Mouse (Mus musculus) heart, embryonic 11.5 days (tissue): ENCODE measurements around the gene Fam221b. TPM values are rescaled to one million over a fixed set of nuclear protein-coding genes. Genes with fewer than 3 reads are reported as not detected.
A peak's percentile ranks its signal among the peaks of the same experiment; 100 is the strongest.

ENCODE experiments used
- ATAC-seq: fragments of 200-750 bp; cut with Nextera tagmentation; replicated peaks from 2 replicates; pipeline ENCODE4 v1.8.0; 2017; ENCODE audit warnings: moderate library complexity; ENCODE audit not compliant: insufficient number of reproducible peaks, low FRiP score, low TSS enrichment
- H3K27ac ChIP-seq: fragments of 300-500 bp; sonication (generic); 2 replicates; pipeline ENCODE4 v1.5.1; 2014; ENCODE audit warnings: mild to moderate bottlenecking, low read depth, low read length
- H3K27me3 ChIP-seq: fragments of 300-500 bp; sonication (generic); 2 replicates; pipeline ENCODE4 v1.6.1; 2014; ENCODE audit warnings: mild to moderate bottlenecking, low read length, mixed read lengths; ENCODE audit not compliant: control insufficient read depth, insufficient read depth
- H3K36me3 ChIP-seq: fragments of 300-500 bp; sonication (generic); 2 replicates; pipeline ENCODE4 v1.6.1; 2014; ENCODE audit warnings: mild to moderate bottlenecking, low read length, moderate library complexity, mixed read lengths; ENCODE audit not compliant: control insufficient read depth, insufficient read depth
- H3K4me1 ChIP-seq: fragments of 300-500 bp; sonication (generic); 2 replicates; pipeline ENCODE4 v1.6.1; 2014; ENCODE audit warnings: low read length; ENCODE audit not compliant: control insufficient read depth, insufficient read depth
- H3K4me2 ChIP-seq: fragments of 300-500 bp; sonication (generic); 2 replicates; pipeline ENCODE4 v1.6.1; 2014; ENCODE audit warnings: mild to moderate bottlenecking, moderate library complexity
- H3K4me3 ChIP-seq: fragments of 300-500 bp; sonication (generic); 2 replicates; pipeline ENCODE4 v1.5.1; 2014; ENCODE audit warnings: low read depth, low read length
- H3K9ac ChIP-seq: fragments of 300-500 bp; sonication (generic); 2 replicates; pipeline ENCODE4 v1.6.1; 2014; ENCODE audit warnings: mild to moderate bottlenecking, low read depth, low read length, moderate library complexity
- H3K9me3 ChIP-seq: fragments of 300-500 bp; sonication (generic); replicated peaks from 2 replicates; pipeline ENCODE4 v1.6.1; 2016; ENCODE audit warnings: low read length; ENCODE audit not compliant: control insufficient read depth
- WGBS: fragments of 180-500 bp; shearing (Covaris S2); extraction: QIAGEN DNeasy Blood & Tissue Kit; methylation state at CpG from one replicate; pipeline ENCODE4 v1.1.7; 2014; ENCODE audit not compliant: insufficient replicate concordance; 5-methylcytosine and 5-hydroxymethylcytosine counted together
- polyA plus RNA-seq: library from polyadenylated mRNA; unstranded; fragments of >200 nt; fragmentation: Nextera tagmentation; extraction: Ambion mirVana; gene quantifications from 2 replicates; pipeline ENCODE4 v1.2.1, GENCODE M21; 2014

Gene Fam221b
- polyA plus RNA-seq, 1 experiment from 2014 or later = 3.9 TPM

GRCm38 (mm10) chr4:43633736-43634135 lies 35.2 kb downstream of the Fam221b start:
- 84% methylated on average over 2 of the region's 2 CpGs for WGBS
- Histone ChIP-seq H3K9ac (no peak overlapping the region), H3K36me3 (no peaks in the 10 kb centered on the region), H3K4me3 (no peak overlapping the region), H3K4me2 (no peak overlapping the region), H3K9me3 (no peaks in the 10 kb centered on the region), H3K27me3 (peaks cover 13% of the 10 kb centered on the region), H3K27ac (no peak overlapping the region), H3K4me1 (peaks cover 14% of the 10 kb centered on the region)
- no peak for ATAC-seq

DNA sequence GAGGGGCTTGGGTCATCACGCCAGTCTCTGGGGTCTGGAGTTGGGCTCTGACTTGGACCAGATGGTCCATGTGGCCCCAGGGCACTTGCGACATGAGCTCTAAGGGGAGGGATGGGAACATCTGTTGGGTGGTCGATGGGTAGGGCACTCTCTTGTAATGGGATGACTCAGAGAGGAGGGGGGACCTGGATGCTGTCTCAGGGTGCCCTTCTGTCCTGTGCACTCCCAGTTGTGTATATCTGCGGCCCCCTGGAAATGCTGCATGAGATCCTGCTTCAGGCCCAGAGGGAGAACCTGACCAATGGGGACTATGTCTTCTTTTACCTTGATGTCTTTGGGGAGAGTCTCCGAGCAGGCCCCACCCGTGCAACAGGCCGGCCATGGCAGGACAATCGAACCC lies 35.6 kb downstream of the Fam221b start:
- no peak overlapping the region for H3K4me2 ChIP-seq
- whole genome bisulfite sequencing = 81% methylated on average over 8 of the region's 8 CpGs
- no peak overlapping the region for H3K9ac ChIP-seq
- H3K4me3 ChIP-seq = no peak overlapping the region
- H3K36me3 ChIP-seq = no peaks in the 10 kb centered on the region
- peaks cover 13% of the 10 kb centered on the region for H3K27me3 ChIP-seq
- H3K4me1 ChIP-seq = peaks cover 14% of the 10 kb centered on the region
- no peak for ATAC-seq
- H3K27ac ChIP-seq = no peak overlapping the region
- no peaks in the 10 kb centered on the region for H3K9me3 ChIP-seq

DNA sequence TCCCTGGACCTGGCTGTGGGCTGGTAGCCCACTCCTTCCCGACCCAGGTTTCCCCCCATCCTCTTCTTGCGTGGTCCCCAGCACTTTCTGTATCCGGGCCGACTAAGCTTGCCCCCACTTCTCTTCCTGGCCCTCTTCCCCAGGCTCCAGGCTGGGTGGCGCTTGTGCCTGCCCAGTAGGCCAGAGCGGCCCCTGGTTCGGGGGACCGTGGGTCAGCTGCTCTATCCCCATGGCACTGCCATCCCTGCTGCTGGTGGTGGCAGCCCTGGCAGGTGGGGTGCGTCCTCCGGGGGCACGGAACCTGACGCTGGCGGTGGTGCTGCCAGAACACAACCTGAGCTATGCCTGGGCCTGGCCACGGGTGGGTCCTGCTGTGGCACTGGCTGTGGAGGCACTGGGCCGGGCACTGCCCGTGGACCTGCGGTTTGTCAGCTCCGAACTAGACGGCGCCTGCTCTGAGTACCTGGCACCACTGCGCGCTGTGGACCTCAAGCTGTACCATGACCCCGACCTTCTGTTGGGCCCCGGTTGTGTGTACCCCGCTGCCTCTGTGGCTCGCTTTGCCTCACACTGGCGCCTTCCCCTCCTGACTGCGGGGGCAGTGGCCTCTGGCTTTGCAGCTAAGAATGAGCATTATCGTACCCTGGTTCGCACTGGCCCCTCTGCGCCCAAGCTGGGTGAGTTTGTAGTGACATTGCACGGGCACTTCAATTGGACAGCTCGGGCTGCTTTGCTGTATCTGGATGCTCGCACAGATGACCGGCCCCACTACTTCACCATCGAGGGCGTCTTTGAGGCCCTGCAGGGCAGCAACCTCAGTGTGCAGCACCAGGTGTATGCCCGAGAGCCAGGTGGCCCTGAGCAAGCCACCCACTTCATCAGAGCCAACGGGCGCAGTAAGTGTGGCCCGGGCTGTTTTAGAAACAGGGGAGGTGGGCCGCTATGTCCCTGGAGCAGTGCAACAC lies 36.7 kb downstream of the Fam221b start:
- 37% methylated on average over 42 of the region's 42 CpGs for WGBS
- ATAC-seq = 0 out of 2 replicates have a peak, but pooled peaks have one; percentile 4

DNA sequence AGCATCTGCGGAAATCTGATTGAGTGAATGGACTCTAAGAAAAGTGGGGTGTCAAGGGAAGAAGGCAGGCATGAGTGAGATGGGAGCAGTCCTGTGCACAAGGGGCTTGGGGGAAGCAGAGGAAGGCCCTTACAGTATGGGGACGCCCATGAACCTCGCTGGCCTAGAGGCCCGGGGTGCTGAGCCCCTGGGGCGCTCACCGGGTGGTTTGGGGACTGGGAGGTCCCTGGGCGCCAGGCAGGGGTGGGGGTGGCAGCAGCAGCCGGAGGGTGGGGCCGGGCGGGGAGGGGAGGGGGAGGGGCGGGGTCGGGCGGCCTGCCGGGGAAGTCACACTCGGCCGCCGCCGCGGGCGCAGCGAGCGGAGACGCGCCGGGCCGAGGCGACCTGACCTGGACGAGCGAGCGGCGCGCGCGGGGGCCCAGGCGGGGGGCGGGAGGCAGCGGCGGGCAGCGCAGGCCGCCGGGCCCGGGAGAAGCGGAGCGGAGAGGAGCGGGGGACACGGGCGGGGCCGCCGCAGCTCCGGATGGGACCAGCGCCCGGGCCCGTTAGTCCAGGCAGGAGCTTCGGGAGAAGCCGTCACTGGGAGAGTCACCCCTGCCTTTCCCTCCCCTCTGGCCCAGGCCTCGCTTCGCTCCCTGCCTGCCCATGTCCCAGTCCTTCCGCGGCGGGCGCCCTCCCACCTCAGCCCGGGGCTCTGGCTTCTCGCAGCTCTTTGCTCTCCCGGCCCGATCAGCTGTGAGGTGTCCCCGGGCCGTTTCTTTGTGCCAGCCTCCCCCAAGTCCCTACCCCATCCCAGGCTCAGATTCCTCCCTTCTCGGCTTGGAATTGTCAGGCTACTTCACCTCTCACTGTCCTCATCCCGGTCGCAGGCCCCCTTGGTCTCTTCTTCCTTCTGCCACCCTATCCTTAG lies 37.6 kb downstream of the Fam221b start, which contains the start of gene Npr2:
TSS of gene Npr2 (plus strand) at position 890 of the 910 bp plus-strand sequence.
- Histone ChIP-seq H3K4me1 (peaks cover 14% of the 10 kb centered on the region), H3K9me3 (no peaks in the 10 kb centered on the region), H3K27ac (peak within 1 kb of the TSS; percentile 58), H3K4me3 (peak within 1 kb of the TSS; percentile 65), H3K4me2 (peak within 1 kb of the TSS; percentile 94), H3K36me3 (no peaks in the 10 kb centered on the region), H3K27me3 (peaks cover 13% of the 10 kb centered on the region), H3K9ac (peak within 1 kb of the TSS; percentile 79)
- ATAC-seq = peak; percentile 53; the same call in 1 of the 2 replicates
- under 1% methylated on average over 47 of the region's 70 CpGs for WGBS

More for the DNA sequence above, 36.7 kb downstream of the Fam221b start:
- Histone ChIP-seq H3K4me3 (peak overlapping the region; percentile 65), H3K9me3 (no peaks in the 10 kb centered on the region), H3K4me2 (peak overlapping the region; percentile 94), H3K9ac (peak overlapping the region; percentile 79), H3K27ac (no peak overlapping the region; the same call in 1 of the 2 replicates), H3K36me3 (no peaks in the 10 kb centered on the region), H3K4me1 (peaks cover 14% of the 10 kb centered on the region), H3K27me3 (peaks cover 13% of the 10 kb centered on the region)

- Histone ChIP-seq H3K4me1 (peaks cover 14% of the 10 kb centered on the region), H3K9me3 (no peaks in the 10 kb centered on the region), H3K36me3 (no peaks in the 10 kb centered on the region), H3K9ac (peak overlapping the region; percentile 79; the same call in 1 of the 2 replicates), H3K4me2 (peak overlapping the region; percentile 94), H3K27me3 (peaks cover 13% of the 10 kb centered on the region), H3K27ac (no peak overlapping the region), H3K4me3 (peak overlapping the region; percentile 65)
- 29% methylated on average over 5 of the region's 5 CpGs for WGBS
- ATAC-seq = no peak
These were observed 38.3 kb downstream of the Fam221b start for GRCm38 (mm10) chr4:43630671-43631045.

DNA sequence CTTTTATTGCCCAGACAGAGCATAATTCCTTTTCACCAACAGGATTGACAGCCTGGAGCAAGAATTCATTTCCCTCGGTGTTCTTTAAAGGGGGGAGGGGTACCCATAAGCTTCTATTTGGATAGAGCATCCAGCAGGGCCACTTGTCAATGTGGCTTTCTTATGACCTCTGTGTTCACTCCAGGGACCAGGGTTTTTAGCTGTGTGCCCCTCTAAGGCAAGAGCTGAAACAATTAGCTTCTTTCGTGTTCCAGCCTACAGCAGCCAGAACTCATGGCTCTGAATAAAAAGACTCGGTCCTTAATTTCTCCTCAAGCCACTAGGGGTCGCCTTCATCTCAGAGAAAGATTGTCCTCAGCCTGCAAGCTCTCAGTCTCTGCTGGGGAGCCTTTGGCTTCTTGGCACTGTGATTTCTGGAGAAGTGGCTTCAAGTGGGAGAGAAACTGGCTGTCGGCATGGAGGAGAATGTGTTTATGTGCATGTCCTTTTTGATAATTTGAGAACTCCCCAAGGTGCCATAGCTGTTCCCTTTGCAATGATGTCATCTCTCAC lies 38.8 kb downstream of the Fam221b start:
- Histone ChIP-seq H3K4me1 (peaks cover 14% of the 10 kb centered on the region), H3K9me3 (peaks cover 3% of the 10 kb centered on the region; the same call in 1 of the 2 replicates), H3K4me2 (peak overlapping the region; percentile 22; the same call in 1 of the 2 replicates), H3K36me3 (no peaks in the 10 kb centered on the region), H3K4me3 (no peak overlapping the region), H3K27me3 (peaks cover 13% of the 10 kb centered on the region), H3K27ac (no peak overlapping the region), H3K9ac (no peak overlapping the region)
- WGBS = 10% methylated on average over 5 of the region's 5 CpGs
- ATAC-seq = peak; percentile 46; the same call in 1 of the 2 replicates

DNA sequence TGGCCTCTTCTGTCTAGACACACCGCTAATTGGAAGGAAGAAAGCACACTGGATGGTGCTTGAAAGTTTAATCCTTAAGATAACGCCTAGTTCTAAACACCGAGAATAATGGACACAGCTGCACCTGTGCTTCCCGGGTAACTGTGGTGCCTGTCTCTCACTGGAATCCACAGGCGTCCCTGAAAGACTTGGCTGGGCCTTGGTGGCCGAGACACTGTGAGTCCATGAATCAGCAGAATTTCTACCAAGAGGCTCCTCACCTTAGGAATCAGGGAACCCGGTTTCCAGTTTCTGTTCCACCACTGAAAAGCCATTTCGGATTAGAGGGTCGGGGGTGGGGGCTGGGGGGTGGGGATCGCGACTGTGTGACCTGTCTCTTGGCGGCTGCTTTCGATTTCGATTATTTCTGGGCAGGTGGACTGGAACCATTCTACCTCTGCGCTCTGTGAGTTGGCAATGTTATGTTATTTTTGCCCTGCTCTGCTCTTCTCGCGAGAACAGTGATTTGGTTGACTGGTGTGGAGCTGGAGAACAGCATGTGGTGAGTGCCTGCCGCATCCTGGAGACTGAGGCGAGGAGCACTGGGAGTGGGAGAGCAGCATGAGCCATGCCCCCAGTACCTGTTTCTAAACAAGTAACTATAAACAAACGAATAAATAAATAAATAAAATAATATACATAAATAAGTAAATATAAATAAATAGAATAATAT lies 39.7 kb downstream of the Fam221b start:
- H3K4me2 ChIP-seq = peak overlapping the region; percentile 27
- H3K36me3 ChIP-seq = no peaks in the 10 kb centered on the region
- WGBS = 39% methylated on average over 20 of the region's 20 CpGs
- no peak overlapping the region for H3K27ac ChIP-seq
- 0 out of 2 replicates have a peak overlapping the region, but pooled peaks have one; percentile 2 for H3K4me3 ChIP-seq
- no peak for ATAC-seq
- H3K4me1 ChIP-seq = peaks cover 14% of the 10 kb centered on the region
- H3K9me3 ChIP-seq = peaks cover 8% of the 10 kb centered on the region
- peaks cover 13% of the 10 kb centered on the region for H3K27me3 ChIP-seq
- no peak overlapping the region; the same call in 1 of the 2 replicates for H3K9ac ChIP-seq
